Mouse (Mus musculus) adrenal gland, postnatal 10 days (tissue): ENCODE measurements around the gene Gtf2h1. TPM values are rescaled to one million over a fixed set of nuclear protein-coding genes. Genes with fewer than 3 reads are reported as not detected.

Experiments used
- DNase-seq: peaks from one replicate; pipeline ENCODE4 v3.0.0; 2021; ENCODE audit warnings: mixed read lengths
- total RNA-seq, 2 experiments: library from RNA; stranded (reverse); gene quantifications; 2 replicates each; pipeline ENCODE4 v1.2.3; 2021

Gene Gtf2h1
- total RNA-seq, 2 experiments from 2014 or later, result 36.1 to 37.1 TPM

- DNase-seq, result no peak
These were observed 55.1 kb downstream of the Gtf2h1 start for GRCm38 (mm10) chr7:46851026-46851425.

- no peak for DNase-seq
These were observed 56.8 kb downstream of the Gtf2h1 start for GRCm38 (mm10) chr7:46852666-46853065.

- no peak for DNase-seq
These were observed 57.5 kb downstream of the Gtf2h1 start for GRCm38 (mm10) chr7:46853365-46853764.

- DNase-seq, result no peak
These were observed 60.1 kb downstream of the Gtf2h1 start for GRCm38 (mm10) chr7:46855866-46856560.

- no peak for DNase-seq
These were observed 61.5 kb downstream of the Gtf2h1 start for GRCm38 (mm10) chr7:46857436-46857835.

GRCm38 (mm10) chr7:46859031-46859430 is 63.1 kb downstream of the Gtf2h1 start:
- DNase-seq, result no peak

GRCm38 (mm10) chr7:46860996-46861395 is 65.1 kb downstream of the Gtf2h1 start, which contains the start of gene Ldhc:
Ldhc (plus strand) TSS chr7:46861203.
- DNase-seq, result no peak

GRCm38 (mm10) chr7:46871988-46872387 is 76.1 kb downstream of the Gtf2h1 start:
- no peak for DNase-seq

Other genes starting within 250 kb of the Gtf2h1 start
- gene Sergef, start 156.3 kb upstream of the Gtf2h1 start, total RNA-seq, result 10 to 100 TPM in 1 of 2 experiments, 1 to 10 TPM in 1; 9.7 to 14.4 TPM
- gene Tph1, start 123.6 kb upstream of the Gtf2h1 start, total RNA-seq, result not detected
- gene Saal1, start 85.4 kb upstream of the Gtf2h1 start, total RNA-seq, result 10 to 100 TPM; 10.1 to 10.2 TPM
- 1 to 10 TPM in 1 of 2 experiments, not detected in 1; 1.2 TPM for gene Saa3, start 80.4 kb upstream of the Gtf2h1 start, total RNA-seq
- gene Saa4, start 63.5 kb upstream of the Gtf2h1 start, total RNA-seq, result 10 to 100 TPM in 1 of 2 experiments, 1 to 10 TPM in 1; 3.2 to 10.9 TPM
- gene Saa1, start 53.1 kb upstream of the Gtf2h1 start, total RNA-seq, result under 1 TPM in 1 of 2 experiments, not detected in 1; 0.63 TPM
- not detected for gene Saa2, start 44.3 kb upstream of the Gtf2h1 start, total RNA-seq
- 10 to 100 TPM; 21.7 to 21.9 TPM for gene Hps5, start within 50 bp of the Gtf2h1 start, total RNA-seq
- gene Ldha, start 45.4 kb downstream of the Gtf2h1 start, total RNA-seq, result 100 to 1,000 TPM; 693 to 863 TPM
- not detected for gene Ldhc, start 65.1 kb downstream of the Gtf2h1 start, total RNA-seq
- gene Tsg101, start 123.9 kb downstream of the Gtf2h1 start, total RNA-seq, result 10 to 100 TPM; 68.6 to 69.5 TPM
- gene Uevld, start 162.4 kb downstream of the Gtf2h1 start, total RNA-seq, result 10 to 100 TPM; 22.8 TPM
- gene Gm9999, start 187.5 kb downstream of the Gtf2h1 start, total RNA-seq, result not detected
- gene Spty2d1, start 212.3 kb downstream of the Gtf2h1 start, total RNA-seq, result 10 to 100 TPM; 14.4 to 19.3 TPM